ENCODE assay signal across 23 mouse cellular contexts in the genomic region with DNA sequence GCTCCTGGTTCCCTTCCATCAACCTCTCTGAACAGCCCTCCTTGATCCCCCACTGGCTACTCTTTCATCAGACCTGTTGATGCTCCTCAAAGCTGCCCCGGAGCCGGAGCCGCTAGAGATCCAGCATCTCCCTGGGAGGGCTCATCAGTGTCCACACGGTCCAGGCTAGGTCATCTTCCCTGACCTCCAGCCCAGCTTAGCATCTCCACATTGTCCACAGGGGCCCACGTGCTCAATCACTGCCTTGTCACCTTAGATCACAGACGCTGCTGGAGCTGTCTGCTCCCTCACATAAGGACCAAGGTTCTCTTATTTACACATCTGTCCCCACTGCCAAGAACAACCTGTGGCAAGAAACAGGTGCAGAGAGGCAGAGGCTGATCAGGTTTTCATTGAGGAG. TPM values are rescaled to one million over a fixed set of nuclear protein-coding genes. Genes with fewer than 3 reads are reported as not detected.
DNase-seq lines count a peak whose midpoint lies in the region; ATAC-seq and TF ChIP-seq lines count a peak whose summit lies in the region.
"Had no signal": no experiment of that assay in that cellular context is flagged by ENCODE, and none has a peak within 500 bp of the region (broad histone marks: within the 10 kb centered on the region; RNA-seq: fewer than 3 reads in every experiment).

No protein-coding gene starts in this region.

- H3K9ac ChIP-seq in liver, embryonic 12.5 days: 0 out of 2 replicates have a peak overlapping the region, but pooled peaks have one; percentile 4
- no peak overlapping the region for H3K9ac ChIP-seq in liver, postnatal 0 days (replicated peaks)
- H3K9ac ChIP-seq: embryonic facial prominence, embryonic 15.5 days; forebrain, postnatal 0 days; heart, embryonic 12.5 days; hindbrain, embryonic 13.5 days had no signal

- H3K9me3 ChIP-seq in liver, embryonic 12.5 days (replicated peaks): no peaks in the 10 kb centered on the region
- no peaks in the 10 kb centered on the region for H3K9me3 ChIP-seq in liver, postnatal 0 days (ENCODE audit: low read length)
- no peaks in the 10 kb centered on the region for H3K9me3 ChIP-seq in embryonic facial prominence, embryonic 10.5 days
- H3K9me3 ChIP-seq: embryonic facial prominence, embryonic 15.5 days; G1E; heart, embryonic 12.5 days; hindbrain, embryonic 13.5 days had no signal

- no peak overlapping the region for H3K27ac ChIP-seq in liver, embryonic 12.5 days
- H3K27ac ChIP-seq in liver, postnatal 0 days (ENCODE audit: low read depth): no peak overlapping the region
- 0 out of 2 replicates have a peak overlapping the region, but pooled peaks have one; percentile 19 for H3K27ac ChIP-seq in embryonic facial prominence, embryonic 10.5 days (replicated peaks)
- H3K27ac ChIP-seq: embryonic facial prominence, embryonic 15.5 days; heart, adult 2 months; hindbrain, embryonic 13.5 days; hindbrain, postnatal 0 days had no signal

- peaks cover 31% of the 10 kb centered on the region for H3K4me1 ChIP-seq in liver, embryonic 12.5 days
- 0 out of 2 replicates have a peak, but pooled peaks cover 3% of the 10 kb centered on the region for H3K4me1 ChIP-seq in liver, postnatal 0 days (ENCODE audit: insufficient read depth)
- peaks cover 44% of the 10 kb centered on the region for H3K4me1 ChIP-seq in embryonic facial prominence, embryonic 10.5 days
- H3K4me1 ChIP-seq: embryonic facial prominence, embryonic 15.5 days had no signal

- TF ChIP-seq EP300 in liver, postnatal 0 days (IDR thresholded peaks at IDR 0.05; ENCODE audit: low read depth): no peak

- no peak for ATAC-seq in liver, embryonic 12.5 days
- ATAC-seq in liver, postnatal 0 days: no peak
- ATAC-seq: CD4-positive, CD25-positive, alpha-beta regulatory T cell, adult 4 months; forebrain, postnatal 0 days; hindbrain, postnatal 0 days had no signal

- no peak overlapping the region for H3K4me3 ChIP-seq in liver, embryonic 12.5 days
- H3K4me3 ChIP-seq in liver, postnatal 0 days (ENCODE audit: low read depth, low read length): no peak overlapping the region
- H3K4me3 ChIP-seq in embryonic facial prominence, embryonic 10.5 days: no peak overlapping the region
- H3K4me3 ChIP-seq: embryonic facial prominence, embryonic 15.5 days; erythroblast, embryonic 14.5 days; heart, adult 2 months; heart, embryonic 12.5 days; hindbrain, embryonic 13.5 days had no signal

- H3K36me3 ChIP-seq in liver, embryonic 12.5 days: no peaks in the 10 kb centered on the region
- no peaks in the 10 kb centered on the region for H3K36me3 ChIP-seq in liver, postnatal 0 days (replicated peaks; ENCODE audit: insufficient read depth, low read length)
- no peaks in the 10 kb centered on the region for H3K36me3 ChIP-seq in embryonic facial prominence, embryonic 10.5 days (replicated peaks)
- H3K36me3 ChIP-seq: embryonic facial prominence, embryonic 15.5 days; G1E; heart, embryonic 12.5 days; hindbrain, embryonic 13.5 days had no signal

- intact Hi-C loops in heart, postnatal 25 days (cut with DNase I): no loop called here

- WGBS in liver, embryonic 12.5 days (ENCODE audit: insufficient replicate concordance): 55% methylated on average over 6 of the region's 6 CpGs
- WGBS in liver, postnatal 0 days (ENCODE audit: insufficient replicate concordance): 61% methylated on average over 6 of the region's 6 CpGs
- WGBS in embryonic facial prominence, embryonic 10.5 days: 30% methylated on average over 6 of the region's 6 CpGs

- DNase-seq in embryo, embryonic 10 days (ENCODE audit: low spot score): peak; percentile 62
- DNase-seq in embryo, embryonic 11 days: no peak
- DNase-seq in liver, postnatal 0 days: no peak
- no peak for DNase-seq in embryonic facial prominence, embryonic 10.5 days (ENCODE audit: low spot score)
- peak; percentile 21 for DNase-seq in retina, postnatal 1 day
- DNase-seq in heart, postnatal 25 days (ENCODE audit: low spot score): no peak
- DNase-seq: adrenal gland, adult 8-10 months; adrenal gland, postnatal 36 days; B cell, adult 2 months; cerebellum, adult 2 months; cerebellum, postnatal 10 days; forebrain, postnatal 0 days; gastrocnemius, postnatal 14 days; heart, adult 2 months; heart, postnatal 4 days had no signal

- TF ChIP-seq CTCF in liver, postnatal 0 days (IDR thresholded peaks at IDR 0.05; ENCODE audit: low read depth): no peak

- H3K4me2 ChIP-seq in liver, embryonic 12.5 days: no peak overlapping the region
- no peak overlapping the region for H3K4me2 ChIP-seq in liver, postnatal 0 days (ENCODE audit: low read depth, low read length)
- H3K4me2 ChIP-seq: embryonic facial prominence, embryonic 15.5 days; heart, embryonic 12.5 days; hindbrain, embryonic 13.5 days had no signal

- peaks cover 40% of the 10 kb centered on the region for H3K27me3 ChIP-seq in liver, embryonic 12.5 days (replicated peaks)
- no peaks in the 10 kb centered on the region for H3K27me3 ChIP-seq in liver, postnatal 0 days (ENCODE audit: insufficient read depth, low read length)
- H3K27me3 ChIP-seq in embryonic facial prominence, embryonic 10.5 days (replicated peaks; ENCODE audit: low read depth, poor library complexity, severe bottlenecking): peaks cover 19% of the 10 kb centered on the region; the same call in 1 of the 2 replicates
- H3K27me3 ChIP-seq: embryonic facial prominence, embryonic 15.5 days had no signal

RNA-seq across cellular contexts. Expression of a gene that starts 9.8 kb away (rescaled TPM):
- 98.6 and 118 TPM in 2 replicates for polyA plus RNA-seq in liver, embryonic 12.5 days (2016; fragmentation: Nextera tagmentation; extraction: Ambion mirVana)
- polyA plus RNA-seq in liver, postnatal 0 days (2015; fragmentation: Nextera tagmentation; extraction: Ambion mirVana): 22.8 and 26.8 TPM in 2 replicates
- 147 TPM in 2 replicates for polyA plus RNA-seq in embryonic facial prominence, embryonic 10.5 days (2016; fragmentation: Nextera tagmentation; extraction: Ambion mirVana)
- total RNA-seq in heart, postnatal 25 days (2021): 10 to 100 TPM; 41.6 to 45.0 TPM

Comparison
In these comparisons a context has a peak if more than half of its experiments do, and no peak if none do; other contexts are left out.
1. DNase-seq: peak in embryo, embryonic 10 days (single experiment) and retina, postnatal 1 day (single experiment); none in embryo, embryonic 11 days (single experiment), liver, postnatal 0 days (single experiment), embryonic facial prominence, embryonic 10.5 days (single experiment) and heart, postnatal 25 days (single experiment).